Mouse (Mus musculus): ENCODE results near the gene Abcb1b. TPM values are rescaled to one million over a fixed set of nuclear protein-coding genes. Genes with fewer than 3 reads are reported as not detected.
"Not testable (repeated sequence)": the region's sequence is repeated elsewhere in the genome, so short reads cannot be mapped to it uniquely, and the experiment has no call there.

Abcb1b gene
- polyA plus RNA-seq, 1 experiment from 2014 or later, result 1.1 TPM

- Histone ChIP-seq H3K4me3 (ENCODE audit: low read depth, low read length) (no peak overlapping the region), H3K9me3 (ENCODE audit: control insufficient read depth) (no peaks in the 10 kb centered on the region), H3K27ac (ENCODE audit: low read depth, low read length) (no peak overlapping the region), H3K4me2 (replicated peaks; ENCODE audit: low read depth) (no peak overlapping the region), H3K27me3 (replicated peaks; ENCODE audit: control insufficient read depth, insufficient read depth, low read length) (no peaks in the 10 kb centered on the region), H3K9ac (ENCODE audit: low read depth, low read length) (no peak overlapping the region), H3K36me3 (ENCODE audit: control insufficient read depth, insufficient read depth) (no peaks in the 10 kb centered on the region), H3K4me1 (replicated peaks; ENCODE audit: control insufficient read depth, insufficient read depth, low read length) (no peaks in the 10 kb centered on the region)
- no peak for ATAC-seq
- 69% methylated on average over 6 of the region's 6 CpGs for WGBS
- no peak for TF ChIP-seq CTCF (IDR thresholded peaks at IDR 0.05; ENCODE audit: low read depth)
Observed at GRCm38 (mm10) chr5:8857201-8857600, 59.3 kb downstream of the Abcb1b start.

GRCm38 (mm10) chr5:8861811-8862210 is 63.9 kb downstream of the Abcb1b start:
- ATAC-seq, result no peak
- Histone ChIP-seq H3K4me2 (replicated peaks; ENCODE audit: low read depth) (no peak overlapping the region), H3K27ac (ENCODE audit: low read depth, low read length) (no peak overlapping the region), H3K4me3 (ENCODE audit: low read depth, low read length) (no peak overlapping the region), H3K9me3 (ENCODE audit: control insufficient read depth) (no peaks in the 10 kb centered on the region), H3K27me3 (replicated peaks; ENCODE audit: control insufficient read depth, insufficient read depth, low read length) (no peaks in the 10 kb centered on the region), H3K9ac (ENCODE audit: low read depth, low read length) (no peak overlapping the region), H3K36me3 (ENCODE audit: control insufficient read depth, insufficient read depth) (no peaks in the 10 kb centered on the region), H3K4me1 (replicated peaks; ENCODE audit: control insufficient read depth, insufficient read depth, low read length) (no peaks in the 10 kb centered on the region)
- TF ChIP-seq CTCF (IDR thresholded peaks at IDR 0.05; ENCODE audit: low read depth), result no peak
- 69% methylated on average over 1 of the region's 1 CpGs for WGBS

DNA sequence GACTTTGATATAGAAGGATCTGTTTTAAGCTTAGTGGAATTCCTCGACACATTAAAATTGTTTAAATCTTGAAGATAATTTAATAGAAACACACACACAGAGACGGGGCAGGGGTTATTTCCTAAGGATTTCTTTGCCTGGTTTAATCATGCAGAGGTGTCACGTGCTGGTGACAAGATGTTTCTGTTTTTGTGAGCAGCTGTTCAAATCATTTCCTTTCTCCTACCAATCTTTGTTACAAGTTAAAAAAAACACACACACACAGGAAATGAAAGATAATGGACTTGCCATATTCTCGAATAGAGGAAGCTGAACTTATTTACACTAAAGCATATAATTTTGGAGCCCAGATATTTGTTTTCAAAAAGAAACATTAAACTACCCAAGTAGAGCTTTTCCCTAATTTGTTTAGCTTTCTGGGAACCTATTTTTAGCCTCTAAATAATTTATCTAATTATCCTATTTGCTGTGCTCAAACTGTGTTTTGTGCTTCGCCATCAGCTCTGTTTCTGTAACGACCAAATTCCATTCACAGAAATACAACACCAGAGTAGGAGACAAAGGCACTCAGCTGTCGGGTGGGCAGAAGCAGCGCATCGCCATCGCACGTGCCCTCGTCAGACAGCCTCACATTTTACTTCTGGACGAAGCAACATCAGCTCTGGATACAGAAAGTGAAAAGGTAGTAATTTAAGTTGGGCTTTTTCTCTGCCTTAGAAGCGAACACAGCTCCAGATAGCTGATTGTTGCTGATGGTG is 65.8 kb downstream of the Abcb1b start:
- H3K4me1 ChIP-seq (replicated peaks; ENCODE audit: control insufficient read depth, insufficient read depth, low read length), result no peaks in the 10 kb centered on the region
- WGBS, result 65% methylated on average over 14 of the region's 14 CpGs
- ATAC-seq, result no peak
- TF ChIP-seq CTCF (IDR thresholded peaks at IDR 0.05; ENCODE audit: low read depth), result no peak
- no peak overlapping the region for H3K9ac ChIP-seq (ENCODE audit: low read depth, low read length)
- H3K4me3 ChIP-seq (ENCODE audit: low read depth, low read length), result no peak overlapping the region
- no peaks in the 10 kb centered on the region for H3K36me3 ChIP-seq (ENCODE audit: control insufficient read depth, insufficient read depth)
- H3K27ac ChIP-seq (ENCODE audit: low read depth, low read length), result no peak overlapping the region
- H3K27me3 ChIP-seq (replicated peaks; ENCODE audit: control insufficient read depth, insufficient read depth, low read length), result no peaks in the 10 kb centered on the region
- H3K4me2 ChIP-seq (replicated peaks; ENCODE audit: low read depth), result no peak overlapping the region
- H3K9me3 ChIP-seq (ENCODE audit: control insufficient read depth), result no peaks in the 10 kb centered on the region

GRCm38 (mm10) chr5:8865630-8866029 is 67.7 kb downstream of the Abcb1b start:
- not testable (repeated sequence) for H3K27ac ChIP-seq (ENCODE audit: low read depth, low read length); H3K27me3 ChIP-seq (replicated peaks; ENCODE audit: control insufficient read depth, insufficient read depth, low read length); H3K4me3 ChIP-seq (ENCODE audit: low read depth, low read length); H3K9me3 ChIP-seq (ENCODE audit: control insufficient read depth); H3K4me1 ChIP-seq (replicated peaks; ENCODE audit: control insufficient read depth, insufficient read depth, low read length); H3K9ac ChIP-seq (ENCODE audit: low read depth, low read length); H3K4me2 ChIP-seq (replicated peaks; ENCODE audit: low read depth); ATAC-seq; H3K36me3 ChIP-seq (ENCODE audit: control insufficient read depth, insufficient read depth)
- WGBS, result 89% methylated on average over 11 of the region's 11 CpGs

DNA sequence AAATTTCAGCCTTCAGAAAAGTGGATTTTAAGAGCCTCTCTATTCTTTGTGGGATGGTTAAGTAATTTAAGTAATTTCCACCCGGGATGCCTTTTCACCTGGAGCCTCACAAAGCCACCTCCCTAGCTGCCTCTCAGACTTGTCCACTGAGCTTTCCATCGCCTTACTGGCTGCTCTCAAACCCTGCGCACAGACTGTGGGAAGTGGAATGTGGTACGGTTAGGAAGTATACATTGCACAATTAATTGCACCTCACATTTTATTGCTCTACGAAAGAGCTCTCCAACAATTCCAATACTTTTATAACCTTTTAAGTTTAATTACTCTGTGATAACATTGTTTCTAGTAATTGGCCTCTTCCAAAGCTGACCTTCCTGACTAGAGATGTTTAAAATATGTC is 68.4 kb downstream of the Abcb1b start:
- Histone ChIP-seq H3K27ac (ENCODE audit: low read depth, low read length) (no peak overlapping the region), H3K4me2 (replicated peaks; ENCODE audit: low read depth) (no peak overlapping the region), H3K4me1 (replicated peaks; ENCODE audit: control insufficient read depth, insufficient read depth, low read length) (no peaks in the 10 kb centered on the region), H3K9me3 (ENCODE audit: control insufficient read depth) (no peaks in the 10 kb centered on the region), H3K9ac (ENCODE audit: low read depth, low read length) (no peak overlapping the region), H3K4me3 (ENCODE audit: low read depth, low read length) (no peak overlapping the region), H3K36me3 (ENCODE audit: control insufficient read depth, insufficient read depth) (no peaks in the 10 kb centered on the region), H3K27me3 (replicated peaks; ENCODE audit: control insufficient read depth, insufficient read depth, low read length) (no peaks in the 10 kb centered on the region)
- 40% methylated on average over 5 of the region's 5 CpGs for WGBS
- TF ChIP-seq CTCF (IDR thresholded peaks at IDR 0.05; ENCODE audit: low read depth), result no peak
- no peak for ATAC-seq

- Histone ChIP-seq H3K4me1 (replicated peaks; ENCODE audit: control insufficient read depth, insufficient read depth, low read length) (no peaks in the 10 kb centered on the region), H3K27ac (ENCODE audit: low read depth, low read length) (no peak overlapping the region), H3K9me3 (ENCODE audit: control insufficient read depth) (no peaks in the 10 kb centered on the region), H3K4me3 (ENCODE audit: low read depth, low read length) (no peak overlapping the region), H3K27me3 (replicated peaks; ENCODE audit: control insufficient read depth, insufficient read depth, low read length) (no peaks in the 10 kb centered on the region), H3K9ac (ENCODE audit: low read depth, low read length) (no peak overlapping the region), H3K36me3 (ENCODE audit: control insufficient read depth, insufficient read depth) (no peaks in the 10 kb centered on the region), H3K4me2 (replicated peaks; ENCODE audit: low read depth) (no peak overlapping the region)
- no peak for ATAC-seq
- peak; percentile 56 for TF ChIP-seq CTCF (IDR thresholded peaks at IDR 0.05; ENCODE audit: low read depth)
- 5% methylated on average over 1 of the region's 1 CpGs for WGBS
Observed at GRCm38 (mm10) chr5:8868019-8868418, 70.1 kb downstream of the Abcb1b start.

Measured in intestine, postnatal 0 days (tissue).